Mouse (Mus musculus): ENCODE data around the gene Naa15. TPM values are rescaled to one million over a fixed set of nuclear protein-coding genes. Genes with fewer than 3 reads are reported as not detected.

The Naa15 gene
- polyA plus RNA-seq, 1 experiment from 2014 or later, result 37.3 TPM

GRCm38 (mm10) chr3:51483741-51484359 lies 68.9 kb downstream of the Naa15 start, which contains the start of gene Rab33b:
Rab33b (plus strand) TSS chr3:51483920.
- Histone ChIP-seq H3K27me3 (replicated peaks; ENCODE audit: control insufficient read depth, insufficient read depth, low read length) (no peaks in the 10 kb centered on the region), H3K4me1 (replicated peaks; ENCODE audit: control insufficient read depth, insufficient read depth, low read length) (peaks cover 18% of the 10 kb centered on the region), H3K4me3 (ENCODE audit: low read depth, low read length) (peak within 1 kb of the TSS; percentile 87), H3K4me2 (ENCODE audit: low read length) (peak within 1 kb of the TSS; percentile 87), H3K9me3 (ENCODE audit: control insufficient read depth, low read length) (no peaks in the 10 kb centered on the region), H3K36me3 (ENCODE audit: control insufficient read depth, insufficient read depth, low read length) (no peaks in the 10 kb centered on the region), H3K9ac (ENCODE audit: low read length) (peak within 1 kb of the TSS; percentile 94), H3K27ac (ENCODE audit: low read depth) (peak within 1 kb of the TSS; percentile 96)
- WGBS, result under 1% methylated on average over 69 of the region's 70 CpGs
- DNase-seq (ENCODE audit: low spot score) (peak; percentile 98), ATAC-seq (replicated peaks; ENCODE audit: low FRiP score, low TSS enrichment, low read depth) (peak; percentile 97)

DNA sequence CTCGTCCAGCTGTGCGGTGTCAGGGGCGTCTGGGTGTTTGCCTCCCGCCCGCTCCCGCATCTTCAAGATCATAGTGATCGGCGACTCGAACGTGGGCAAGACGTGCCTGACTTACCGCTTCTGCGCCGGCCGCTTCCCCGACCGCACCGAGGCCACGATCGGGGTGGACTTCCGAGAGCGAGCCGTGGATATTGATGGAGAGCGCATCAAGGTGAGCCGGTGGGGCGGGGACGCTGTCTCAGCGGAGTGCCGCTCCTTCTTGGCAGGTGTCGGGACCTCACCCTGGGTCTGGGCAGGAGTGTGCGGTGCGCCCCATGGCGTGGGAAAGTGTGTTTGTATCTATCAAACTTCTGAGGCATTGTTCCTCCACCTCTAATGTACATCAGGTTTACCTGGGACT lies 69.4 kb downstream of the Naa15 start:
- no peaks in the 10 kb centered on the region for H3K27me3 ChIP-seq (replicated peaks; ENCODE audit: control insufficient read depth, insufficient read depth, low read length)
- H3K4me2 ChIP-seq (ENCODE audit: low read length), result peak overlapping the region; percentile 87
- peaks cover 18% of the 10 kb centered on the region for H3K4me1 ChIP-seq (replicated peaks; ENCODE audit: control insufficient read depth, insufficient read depth, low read length)
- H3K9me3 ChIP-seq (ENCODE audit: control insufficient read depth, low read length), result no peaks in the 10 kb centered on the region
- H3K9ac ChIP-seq (ENCODE audit: low read length), result peak overlapping the region; percentile 94
- DNase-seq (ENCODE audit: low spot score) (no peak), ATAC-seq (replicated peaks; ENCODE audit: low FRiP score, low TSS enrichment, low read depth) (peak; percentile 61)
- H3K4me3 ChIP-seq (ENCODE audit: low read depth, low read length), result peak overlapping the region; percentile 87
- WGBS, result under 1% methylated on average over 33 of the region's 33 CpGs
- H3K27ac ChIP-seq (ENCODE audit: low read depth), result peak overlapping the region; percentile 96
- no peaks in the 10 kb centered on the region for H3K36me3 ChIP-seq (ENCODE audit: control insufficient read depth, insufficient read depth, low read length)

DNA sequence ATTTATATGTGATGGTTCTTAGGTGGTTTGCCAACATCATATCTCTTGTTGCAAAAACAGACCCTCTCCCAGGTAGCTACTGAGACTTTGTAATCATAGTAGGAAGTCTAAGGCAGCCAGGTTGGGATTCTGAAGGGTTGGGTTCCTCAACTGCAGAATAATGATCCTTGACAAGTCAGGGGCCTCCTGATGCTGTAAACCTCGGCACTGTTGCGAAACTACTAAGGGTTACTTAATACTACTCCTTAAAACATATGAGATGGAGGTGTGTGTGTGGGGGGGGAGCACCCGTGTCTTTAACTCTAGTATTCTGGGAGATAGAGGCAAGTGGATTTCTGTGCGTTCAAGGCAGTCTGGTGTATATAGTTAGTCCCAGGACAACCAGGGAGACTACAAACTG lies 70.4 kb downstream of the Naa15 start:
- no peak for ATAC-seq (replicated peaks; ENCODE audit: low FRiP score, low TSS enrichment, low read depth)
- H3K4me2 ChIP-seq (ENCODE audit: low read length), result peak overlapping the region; percentile 87
- DNase-seq (ENCODE audit: low spot score), result peak; percentile 45
- H3K27ac ChIP-seq (ENCODE audit: low read depth), result no peak overlapping the region
- H3K9ac ChIP-seq (ENCODE audit: low read length), result no peak overlapping the region; the same call in 1 of the 2 replicates
- H3K36me3 ChIP-seq (ENCODE audit: control insufficient read depth, insufficient read depth, low read length), result 0 out of 2 replicates have a peak, but pooled peaks cover 2% of the 10 kb centered on the region
- H3K27me3 ChIP-seq (replicated peaks; ENCODE audit: control insufficient read depth, insufficient read depth, low read length), result no peaks in the 10 kb centered on the region
- 65% methylated on average over 4 of the region's 4 CpGs for WGBS
- H3K9me3 ChIP-seq (ENCODE audit: control insufficient read depth, low read length), result no peaks in the 10 kb centered on the region
- peaks cover 18% of the 10 kb centered on the region for H3K4me1 ChIP-seq (replicated peaks; ENCODE audit: control insufficient read depth, insufficient read depth, low read length)
- H3K4me3 ChIP-seq (ENCODE audit: low read depth, low read length), result peak overlapping the region; percentile 87

- 92% methylated on average over 4 of the region's 4 CpGs for WGBS
- Histone ChIP-seq H3K9me3 (ENCODE audit: control insufficient read depth, low read length) (no peaks in the 10 kb centered on the region), H3K9ac (ENCODE audit: low read length) (no peak overlapping the region), H3K4me3 (ENCODE audit: low read depth, low read length) (no peak overlapping the region), H3K27ac (ENCODE audit: low read depth) (no peak overlapping the region), H3K36me3 (ENCODE audit: control insufficient read depth, insufficient read depth, low read length) (0 out of 2 replicates have a peak, but pooled peaks cover 4% of the 10 kb centered on the region), H3K4me1 (replicated peaks; ENCODE audit: control insufficient read depth, insufficient read depth, low read length) (peaks cover 18% of the 10 kb centered on the region), H3K4me2 (ENCODE audit: low read length) (no peak overlapping the region), H3K27me3 (replicated peaks; ENCODE audit: control insufficient read depth, insufficient read depth, low read length) (no peaks in the 10 kb centered on the region)
- ATAC-seq (replicated peaks; ENCODE audit: low FRiP score, low TSS enrichment, low read depth) (no peak), DNase-seq (ENCODE audit: low spot score) (no peak)
Observed at GRCm38 (mm10) chr3:51486491-51487195, 71.7 kb downstream of the Naa15 start.

GRCm38 (mm10) chr3:51490088-51490753 lies 75.3 kb downstream of the Naa15 start:
- H3K9ac ChIP-seq (ENCODE audit: low read length), result no peak overlapping the region
- peaks cover 6% of the 10 kb centered on the region for H3K4me1 ChIP-seq (replicated peaks; ENCODE audit: control insufficient read depth, insufficient read depth, low read length)
- H3K27ac ChIP-seq (ENCODE audit: low read depth), result no peak overlapping the region
- no peak overlapping the region for H3K4me2 ChIP-seq (ENCODE audit: low read length)
- WGBS, result 85% methylated on average over 7 of the region's 7 CpGs
- ATAC-seq (replicated peaks; ENCODE audit: low FRiP score, low TSS enrichment, low read depth), result no peak
- peaks cover 16% of the 10 kb centered on the region for H3K36me3 ChIP-seq (ENCODE audit: control insufficient read depth, insufficient read depth, low read length)
- H3K27me3 ChIP-seq (replicated peaks; ENCODE audit: control insufficient read depth, insufficient read depth, low read length), result no peaks in the 10 kb centered on the region
- DNase-seq (ENCODE audit: low spot score), result no peak
- no peak overlapping the region for H3K4me3 ChIP-seq (ENCODE audit: low read depth, low read length)
- no peaks in the 10 kb centered on the region for H3K9me3 ChIP-seq (ENCODE audit: control insufficient read depth, low read length)

DNA sequence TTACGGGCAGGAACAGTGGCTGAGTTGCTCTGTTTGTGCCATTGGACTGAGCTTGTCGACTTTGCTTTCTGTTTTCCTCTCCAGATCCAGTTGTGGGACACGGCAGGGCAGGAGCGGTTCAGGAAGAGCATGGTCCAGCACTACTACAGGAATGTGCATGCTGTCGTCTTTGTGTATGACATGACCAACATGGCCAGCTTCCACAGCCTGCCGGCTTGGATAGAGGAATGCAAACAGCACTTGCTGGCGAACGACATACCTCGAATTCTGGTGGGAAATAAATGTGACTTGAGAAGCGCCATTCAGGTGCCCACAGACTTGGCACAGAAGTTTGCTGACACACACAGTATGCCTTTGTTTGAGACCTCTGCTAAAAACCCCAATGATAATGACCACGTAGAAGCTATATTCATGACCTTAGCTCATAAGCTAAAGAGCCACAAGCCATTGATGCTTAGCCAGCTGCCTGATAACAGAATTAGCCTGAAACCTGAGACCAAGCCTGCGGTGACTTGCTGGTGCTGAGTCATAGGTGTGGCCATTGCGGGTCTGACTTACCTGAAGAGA lies 78.4 kb downstream of the Naa15 start:
- no peaks in the 10 kb centered on the region for H3K9me3 ChIP-seq (ENCODE audit: control insufficient read depth, low read length)
- no peak overlapping the region; the same call in 1 of the 2 replicates for H3K27ac ChIP-seq (ENCODE audit: low read depth)
- ATAC-seq (replicated peaks; ENCODE audit: low FRiP score, low TSS enrichment, low read depth), result no peak
- WGBS, result 70% methylated on average over 13 of the region's 13 CpGs
- H3K4me2 ChIP-seq (ENCODE audit: low read length), result no peak overlapping the region
- no peak overlapping the region for H3K9ac ChIP-seq (ENCODE audit: low read length)
- no peak overlapping the region for H3K4me3 ChIP-seq (ENCODE audit: low read depth, low read length)
- no peaks in the 10 kb centered on the region for H3K4me1 ChIP-seq (replicated peaks; ENCODE audit: control insufficient read depth, insufficient read depth, low read length)
- H3K36me3 ChIP-seq (ENCODE audit: control insufficient read depth, insufficient read depth, low read length), result peaks cover 16% of the 10 kb centered on the region
- H3K27me3 ChIP-seq (replicated peaks; ENCODE audit: control insufficient read depth, insufficient read depth, low read length), result no peaks in the 10 kb centered on the region
- DNase-seq (ENCODE audit: low spot score), result no peak

GRCm38 (mm10) chr3:51494466-51494865 lies 79.5 kb downstream of the Naa15 start:
- Histone ChIP-seq H3K4me3 (ENCODE audit: low read depth, low read length) (no peak overlapping the region), H3K27ac (ENCODE audit: low read depth) (no peak overlapping the region), H3K36me3 (ENCODE audit: control insufficient read depth, insufficient read depth, low read length) (peaks cover 16% of the 10 kb centered on the region), H3K4me1 (replicated peaks; ENCODE audit: control insufficient read depth, insufficient read depth, low read length) (no peaks in the 10 kb centered on the region), H3K27me3 (replicated peaks; ENCODE audit: control insufficient read depth, insufficient read depth, low read length) (no peaks in the 10 kb centered on the region), H3K9ac (ENCODE audit: low read length) (no peak overlapping the region), H3K4me2 (ENCODE audit: low read length) (no peak overlapping the region), H3K9me3 (ENCODE audit: control insufficient read depth, low read length) (no peaks in the 10 kb centered on the region)
- WGBS, result 65% methylated on average over 2 of the region's 2 CpGs
- ATAC-seq (replicated peaks; ENCODE audit: low FRiP score, low TSS enrichment, low read depth) (no peak), DNase-seq (ENCODE audit: low spot score) (no peak)

- peaks cover 12% of the 10 kb centered on the region for H3K36me3 ChIP-seq (ENCODE audit: control insufficient read depth, insufficient read depth, low read length)
- ATAC-seq (replicated peaks; ENCODE audit: low FRiP score, low TSS enrichment, low read depth), result no peak
- H3K4me2 ChIP-seq (ENCODE audit: low read length), result no peak overlapping the region
- no peaks in the 10 kb centered on the region for H3K4me1 ChIP-seq (replicated peaks; ENCODE audit: control insufficient read depth, insufficient read depth, low read length)
- H3K27me3 ChIP-seq (replicated peaks; ENCODE audit: control insufficient read depth, insufficient read depth, low read length), result no peaks in the 10 kb centered on the region
- no peak overlapping the region for H3K4me3 ChIP-seq (ENCODE audit: low read depth, low read length)
- WGBS, result 90% methylated on average over 9 of the region's 9 CpGs
- no peaks in the 10 kb centered on the region for H3K9me3 ChIP-seq (ENCODE audit: control insufficient read depth, low read length)
- H3K27ac ChIP-seq (ENCODE audit: low read depth), result no peak overlapping the region
- DNase-seq (ENCODE audit: low spot score), result no peak
- H3K9ac ChIP-seq (ENCODE audit: low read length), result no peak overlapping the region
Observed at GRCm38 (mm10) chr3:51495646-51496045, 80.7 kb downstream of the Naa15 start.

Measured in intestine, embryonic 14.5 days (tissue).